Mouse (Mus musculus): Measurements from ENCODE around the gene Plbd2. TPM values are rescaled to one million over a fixed set of nuclear protein-coding genes. Genes with fewer than 3 reads are reported as not detected.

The Plbd2 gene
- total and polyA plus RNA-seq, 2 experiments from 2014 or later: 35.2 to 53.9 TPM

GRCm38 (mm10) chr5:120461902-120462301 lies 41.5 kb downstream of the Plbd2 start:
- 74% methylated on average over 15 of the region's 15 CpGs for WGBS
- H3K27ac ChIP-seq: no peak overlapping the region
- no peak for TF ChIP-seq CTCF (IDR thresholded peaks at IDR 0.05; ENCODE audit: low read depth)

GRCm38 (mm10) chr5:120459133-120459532 lies 44.3 kb downstream of the Plbd2 start:
- DNase-seq (ENCODE audit: low spot score) (no peak), ATAC-seq (peak; percentile 21; the same call in 1 of the 2 replicates)
- H3K9me3 ChIP-seq (ENCODE audit: low read length): no peaks in the 10 kb centered on the region
- H3K4me2 ChIP-seq (ENCODE audit: low read depth, low read length): no peak overlapping the region
- H3K4me1 ChIP-seq (ENCODE audit: insufficient read depth, low read length): no peaks in the 10 kb centered on the region
- WGBS: 80% methylated on average over 10 of the region's 10 CpGs
- H3K27ac ChIP-seq: no peak overlapping the region
- H3K4me3 ChIP-seq (ENCODE audit: low read length): no peak overlapping the region
- no peak for TF ChIP-seq CTCF (IDR thresholded peaks at IDR 0.05; ENCODE audit: low read depth)
- H3K27me3 ChIP-seq (ENCODE audit: insufficient read depth, low read length): no peaks in the 10 kb centered on the region
- H3K36me3 ChIP-seq (ENCODE audit: insufficient read depth, low read length): no peaks in the 10 kb centered on the region
- H3K9ac ChIP-seq (replicated peaks; ENCODE audit: low read length): no peak overlapping the region

More at GRCm38 (mm10) chr5:120461902-120462301, 41.5 kb downstream of the Plbd2 start:
- no peaks in the 10 kb centered on the region for H3K4me1 ChIP-seq (ENCODE audit: insufficient read depth, low read length)
- H3K36me3 ChIP-seq (ENCODE audit: insufficient read depth, low read length): no peaks in the 10 kb centered on the region
- no peak for DNase-seq (ENCODE audit: low spot score)
- H3K4me3 ChIP-seq (ENCODE audit: low read length): no peak overlapping the region
- no peak overlapping the region for H3K4me2 ChIP-seq (ENCODE audit: low read depth, low read length)
- no peak overlapping the region for H3K9ac ChIP-seq (replicated peaks; ENCODE audit: low read length)
- no peaks in the 10 kb centered on the region for H3K9me3 ChIP-seq (ENCODE audit: low read length)
- ATAC-seq: no peak
- no peaks in the 10 kb centered on the region for H3K27me3 ChIP-seq (ENCODE audit: insufficient read depth, low read length)

GRCm38 (mm10) chr5:120457628-120458027 lies 45.8 kb downstream of the Plbd2 start:
- TF ChIP-seq CTCF (IDR thresholded peaks at IDR 0.05; ENCODE audit: low read depth): peak; percentile 85
- Histone ChIP-seq H3K9ac (replicated peaks; ENCODE audit: low read length) (no peak overlapping the region), H3K36me3 (ENCODE audit: insufficient read depth, low read length) (no peaks in the 10 kb centered on the region), H3K27me3 (ENCODE audit: insufficient read depth, low read length) (no peaks in the 10 kb centered on the region), H3K4me3 (ENCODE audit: low read length) (no peak overlapping the region), H3K4me1 (ENCODE audit: insufficient read depth, low read length) (no peaks in the 10 kb centered on the region), H3K27ac (no peak overlapping the region), H3K9me3 (ENCODE audit: low read length) (no peaks in the 10 kb centered on the region), H3K4me2 (ENCODE audit: low read depth, low read length) (no peak overlapping the region)
- peak; percentile 24; the same call in 1 of the 2 replicates for ATAC-seq
- DNase-seq (ENCODE audit: low spot score): peak; percentile 92
- 6% methylated on average over 9 of the region's 9 CpGs for WGBS

- no peak for TF ChIP-seq CTCF (IDR thresholded peaks at IDR 0.05; ENCODE audit: low read depth)
- ATAC-seq: 0 out of 2 replicates have a peak, but pooled peaks have one; percentile 19
- WGBS: 49% methylated on average over 7 of the region's 7 CpGs
- H3K36me3 ChIP-seq (ENCODE audit: insufficient read depth, low read length): no peaks in the 10 kb centered on the region
- no peaks in the 10 kb centered on the region for H3K4me1 ChIP-seq (ENCODE audit: insufficient read depth, low read length)
- no peaks in the 10 kb centered on the region for H3K9me3 ChIP-seq (ENCODE audit: low read length)
- no peak overlapping the region for H3K4me3 ChIP-seq (ENCODE audit: low read length)
- no peak for DNase-seq (ENCODE audit: low spot score)
- no peak overlapping the region for H3K4me2 ChIP-seq (ENCODE audit: low read depth, low read length)
- H3K27ac ChIP-seq: no peak overlapping the region
- H3K27me3 ChIP-seq (ENCODE audit: insufficient read depth, low read length): no peaks in the 10 kb centered on the region
- H3K9ac ChIP-seq (replicated peaks; ENCODE audit: low read length): no peak overlapping the region
These were observed 46.4 kb downstream of the Plbd2 start for GRCm38 (mm10) chr5:120456841-120457554.

- no peak overlapping the region for H3K4me3 ChIP-seq (ENCODE audit: low read length)
- H3K36me3 ChIP-seq (ENCODE audit: insufficient read depth, low read length): no peaks in the 10 kb centered on the region
- H3K27me3 ChIP-seq (ENCODE audit: insufficient read depth, low read length): no peaks in the 10 kb centered on the region
- 32% methylated on average over 1 of the region's 1 CpGs for WGBS
- H3K27ac ChIP-seq: no peak overlapping the region
- no peak for TF ChIP-seq CTCF (IDR thresholded peaks at IDR 0.05; ENCODE audit: low read depth)
- no peak overlapping the region for H3K4me2 ChIP-seq (ENCODE audit: low read depth, low read length)
- DNase-seq (ENCODE audit: low spot score): no peak
- no peaks in the 10 kb centered on the region for H3K4me1 ChIP-seq (ENCODE audit: insufficient read depth, low read length)
- no peak overlapping the region for H3K9ac ChIP-seq (replicated peaks; ENCODE audit: low read length)
- ATAC-seq: no peak
- no peaks in the 10 kb centered on the region for H3K9me3 ChIP-seq (ENCODE audit: low read length)
These were observed 47.2 kb downstream of the Plbd2 start for GRCm38 (mm10) chr5:120456253-120456652.

- Histone ChIP-seq H3K9ac (replicated peaks; ENCODE audit: low read length) (no peak overlapping the region), H3K4me2 (ENCODE audit: low read depth, low read length) (no peak overlapping the region), H3K27me3 (ENCODE audit: insufficient read depth, low read length) (no peaks in the 10 kb centered on the region), H3K4me1 (ENCODE audit: insufficient read depth, low read length) (no peaks in the 10 kb centered on the region), H3K27ac (no peak overlapping the region), H3K36me3 (ENCODE audit: insufficient read depth, low read length) (no peaks in the 10 kb centered on the region), H3K9me3 (ENCODE audit: low read length) (no peaks in the 10 kb centered on the region), H3K4me3 (ENCODE audit: low read length) (no peak overlapping the region)
- DNase-seq (ENCODE audit: low spot score) (no peak), ATAC-seq (no peak)
- TF ChIP-seq CTCF (IDR thresholded peaks at IDR 0.05; ENCODE audit: low read depth): no peak
- 69% methylated on average over 14 of the region's 14 CpGs for WGBS
These were observed 48.6 kb downstream of the Plbd2 start for GRCm38 (mm10) chr5:120454756-120455337.

- WGBS: 50% methylated on average over 13 of the region's 13 CpGs
- no peaks in the 10 kb centered on the region for H3K9me3 ChIP-seq (ENCODE audit: low read length)
- no peaks in the 10 kb centered on the region for H3K27me3 ChIP-seq (ENCODE audit: insufficient read depth, low read length)
- ATAC-seq (no peak), DNase-seq (ENCODE audit: low spot score) (no peak)
- no peaks in the 10 kb centered on the region for H3K36me3 ChIP-seq (ENCODE audit: insufficient read depth, low read length)
- no peak overlapping the region for H3K4me2 ChIP-seq (ENCODE audit: low read depth, low read length)
- no peak overlapping the region for H3K27ac ChIP-seq
- no peak overlapping the region for H3K9ac ChIP-seq (replicated peaks; ENCODE audit: low read length)
- no peak for TF ChIP-seq CTCF (IDR thresholded peaks at IDR 0.05; ENCODE audit: low read depth)
- H3K4me3 ChIP-seq (ENCODE audit: low read length): no peak overlapping the region
- H3K4me1 ChIP-seq (ENCODE audit: insufficient read depth, low read length): no peaks in the 10 kb centered on the region
These were observed 56.1 kb downstream of the Plbd2 start for GRCm38 (mm10) chr5:120447305-120447704.

Data from hindbrain, postnatal 0 days (tissue).